Mouse (Mus musculus): ENCODE measurements at regions not wholly inside any gene's neighbourhood (a gene's known extent, or its start where the extent isn't known, plus 50 kb on each side); places are given as distances from the start of the nearest gene placed in this dataset.
"Not testable (repeated sequence)": the region's sequence is repeated elsewhere in the genome, so short reads cannot be mapped to it uniquely, and the experiment has no call there.

DNA sequence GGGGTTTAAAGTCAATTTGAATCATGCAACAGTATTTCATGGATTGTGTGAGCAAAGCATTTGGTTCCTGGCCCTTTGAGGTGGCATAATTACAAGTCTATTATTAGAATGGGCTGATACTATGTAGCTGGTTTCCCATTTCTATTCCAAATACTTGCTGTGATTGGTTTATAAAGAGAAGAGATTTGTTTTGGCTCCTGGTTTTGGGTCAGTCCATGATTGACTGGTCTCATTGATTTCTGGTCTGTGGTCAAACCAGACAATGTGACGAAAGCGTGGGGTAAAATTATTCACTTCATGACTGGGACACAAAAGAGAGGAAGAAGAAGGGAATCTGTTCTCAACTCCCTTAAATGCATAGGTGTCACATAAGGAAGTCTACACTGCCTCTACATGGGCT, 147.0 kb upstream of the Dlgap1 start:
- no peak for DNase-seq

- DNase-seq = no peak
Observed at GRCm38 (mm10) chr17:69822921-69823320, 146.0 kb upstream of the Dlgap1 start.

DNA sequence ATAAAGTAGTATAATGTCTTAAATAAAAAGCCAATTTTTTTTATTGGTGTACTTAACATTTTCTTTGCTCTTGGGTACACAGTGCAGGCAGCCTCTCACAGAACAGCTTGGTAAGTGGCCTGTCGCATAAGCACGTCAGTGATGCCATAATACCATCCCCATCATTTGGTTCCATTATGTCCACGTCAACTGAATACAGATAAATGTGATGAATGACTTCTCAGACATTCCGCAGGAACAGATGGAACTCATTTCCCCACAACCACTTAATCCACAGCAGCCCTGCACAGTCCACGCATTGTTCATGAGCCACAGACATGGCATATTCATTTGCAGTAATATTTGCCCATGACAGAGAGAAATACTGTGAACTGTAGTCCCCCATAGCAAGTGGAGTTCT, 127.6 kb upstream of the Dlgap1 start:
- DNase-seq = no peak

DNA sequence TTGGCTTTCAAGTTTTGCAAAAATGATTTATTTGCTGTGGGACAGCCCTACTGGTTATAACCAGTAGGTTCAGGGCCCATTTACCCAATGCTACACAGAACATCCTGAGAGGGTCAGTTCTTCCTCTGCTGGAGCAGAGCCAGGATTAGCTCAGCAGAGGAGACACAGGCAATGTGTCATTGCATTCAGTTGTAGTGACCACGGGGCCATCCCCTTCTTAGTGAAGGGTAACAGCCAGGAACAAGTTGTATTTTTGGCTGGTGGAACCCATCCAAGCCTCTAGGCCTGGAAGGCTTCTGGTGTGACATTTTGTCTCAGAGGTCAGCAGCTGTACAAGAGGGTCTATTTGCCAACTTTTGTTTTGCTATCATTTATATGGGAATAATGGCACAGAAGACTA, 120.6 kb upstream of the Dlgap1 start:
- DNase-seq = no peak

DNA sequence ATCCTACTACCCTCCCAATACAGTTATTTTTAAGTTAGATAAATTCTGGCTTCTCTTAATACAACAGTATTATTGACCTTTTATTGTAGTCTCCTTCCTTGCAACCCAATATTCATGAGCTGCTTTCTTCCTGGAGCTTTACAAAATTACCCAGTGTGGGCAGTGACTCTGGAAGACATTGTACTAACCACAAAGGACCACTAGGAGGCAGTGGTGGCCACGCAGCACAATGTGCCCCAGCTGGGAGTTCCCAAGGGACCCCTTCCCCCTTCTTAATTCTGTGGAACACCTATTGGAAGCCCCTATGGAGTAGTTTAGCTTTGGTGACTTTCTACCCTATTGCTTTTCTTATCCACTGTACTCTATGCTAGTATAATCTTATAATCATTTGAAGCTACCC, 118.8 kb upstream of the Dlgap1 start:
- DNase-seq = no peak

DNA sequence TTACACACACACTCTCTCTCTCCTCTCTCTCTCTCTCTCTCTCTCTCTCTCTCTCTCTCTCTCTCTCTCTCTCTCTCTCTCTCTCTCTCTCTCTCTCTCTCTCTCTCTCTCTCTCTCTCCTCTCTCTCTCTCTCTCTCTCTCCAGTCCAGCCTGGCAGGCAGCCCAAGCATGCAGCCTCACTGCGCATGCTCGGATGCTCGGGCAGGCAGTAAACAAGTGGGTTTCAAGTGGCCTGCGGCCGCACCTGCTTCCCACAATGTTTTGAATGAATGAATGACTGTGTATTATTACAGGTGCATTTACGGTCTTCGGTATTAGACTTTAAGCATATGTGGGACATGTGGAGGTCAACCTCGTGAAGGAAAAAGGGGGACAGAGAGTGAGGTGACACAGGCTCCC, 88.9 kb upstream of the Dlgap1 start:
- DNase-seq = not testable (repeated sequence)

GRCm38 (mm10) chr17:69893980-69894379, 74.9 kb upstream of the Dlgap1 start:
- DNase-seq = no peak
